Mouse (Mus musculus) olfactory bulb, adult 2 months (tissue): ENCODE measurements around the gene Klk11. TPM values are rescaled to one million over a fixed set of nuclear protein-coding genes. Genes with fewer than 3 reads are reported as not detected.

Experiments used
- H3K27ac ChIP-seq: fragments of 200-500 bp; 2 replicates; pipeline ENCODE4 v1.5.1; 2012; ENCODE audit warnings: low read depth, low read length; ENCODE audit not compliant: insufficient read depth
- H3K4me1 ChIP-seq: fragments of 200-500 bp; 2 replicates; pipeline ENCODE4 v1.6.1; 2012; ENCODE audit warnings: low read length; ENCODE audit not compliant: control insufficient read depth, insufficient read depth
- H3K4me3 ChIP-seq: fragments of 200-500 bp; 2 replicates; pipeline ENCODE4 v1.5.1; 2012; ENCODE audit warnings: mild to moderate bottlenecking, low read depth, low read length, moderate library complexity; ENCODE audit not compliant: insufficient read depth
- CTCF ChIP-seq: fragments of 200-500 bp; IDR thresholded peaks from 2 replicates; pipeline ENCODE4 v1.5.1; 2012; ENCODE audit warnings: low read depth, mild to moderate bottlenecking, low read length, moderate library complexity; ENCODE audit not compliant: insufficient read depth
- POLR2A ChIP-seq: fragments of 200-500 bp; IDR thresholded peaks from 2 replicates; pipeline ENCODE4 v1.6.1; 2012; ENCODE audit warnings: mild to moderate bottlenecking, low read depth, low read length, moderate library complexity; ENCODE audit not compliant: insufficient read depth
- WGBS: fragments of 180-500 bp; shearing (Covaris S2); methylation state at CpG from one replicate; pipeline ENCODE4 v1.1.7; 2018; 5-methylcytosine and 5-hydroxymethylcytosine counted together
- polyA plus RNA-seq: library from polyadenylated mRNA; stranded (reverse); fragments of >200 nt; gene quantifications from 2 replicates; pipeline ENCODE4 v1.2.4, GENCODE M21; 2012; ENCODE audit warnings: low replicate concordance; ENCODE audit not compliant: missing spikeins, insufficient read depth, insufficient read length

Klk11 gene
- polyA plus RNA-seq, 1 experiment = not detected

GRCm38 (mm10) chr7:43785286-43785685 is 10.9 kb downstream of the Klk11 start:
- WGBS = 91% methylated on average over 1 of the region's 1 CpGs

GRCm38 (mm10) chr7:43788096-43788495 is 13.7 kb downstream of the Klk11 start:
- no peak overlapping the region for H3K27ac ChIP-seq
- no peak overlapping the region for H3K4me3 ChIP-seq
- no peak for TF ChIP-seq CTCF
- TF ChIP-seq POLR2A = no peak
- WGBS = 63% methylated on average over 3 of the region's 3 CpGs
- H3K4me1 ChIP-seq = no peaks in the 10 kb centered on the region; the same call in 1 of the 2 replicates

More at GRCm38 (mm10) chr7:43785286-43785685, 10.9 kb downstream of the Klk11 start:
- H3K4me1 ChIP-seq = peaks cover 11% of the 10 kb centered on the region
- TF ChIP-seq POLR2A = no peak
- TF ChIP-seq CTCF = no peak
- no peak overlapping the region for H3K4me3 ChIP-seq
- H3K27ac ChIP-seq = no peak overlapping the region

- WGBS = 77% methylated on average over 2 of the region's 2 CpGs
- no peaks in the 10 kb centered on the region; the same call in 1 of the 2 replicates for H3K4me1 ChIP-seq
Observed at GRCm38 (mm10) chr7:43789295-43789694, 14.9 kb downstream of the Klk11 start.

GRCm38 (mm10) chr7:43791591-43791990 is 17.2 kb downstream of the Klk11 start, which contains the start of gene Klk9:
Gene Klk9, plus strand, starts transcription at chr7:43791891.
- H3K4me1 ChIP-seq = peaks cover 2% of the 10 kb centered on the region
- TF ChIP-seq POLR2A (no peak), CTCF (no peak)
- H3K4me3 ChIP-seq = no peak within 1 kb of the TSS
- WGBS = 82% methylated on average over 7 of the region's 7 CpGs
- H3K27ac ChIP-seq = no peak within 1 kb of the TSS

More at GRCm38 (mm10) chr7:43789295-43789694, 14.9 kb downstream of the Klk11 start:
- Histone ChIP-seq H3K4me3 (no peak overlapping the region), H3K27ac (no peak overlapping the region)
- no peak for TF ChIP-seq POLR2A
- TF ChIP-seq CTCF = no peak

- TF ChIP-seq POLR2A = no peak
- TF ChIP-seq CTCF = no peak
- WGBS = 3% methylated on average over 8 of the region's 8 CpGs
- Histone ChIP-seq H3K27ac (no peak overlapping the region), H3K4me1 (peaks cover 17% of the 10 kb centered on the region), H3K4me3 (peak overlapping the region; percentile 58; the same call in 1 of the 2 replicates)
Observed at GRCm38 (mm10) chr7:43796355-43796754, 22.0 kb downstream of the Klk11 start.

GRCm38 (mm10) chr7:43797333-43797769 is 22.9 kb downstream of the Klk11 start, which contains the start of gene Klk8:
Gene Klk8, plus strand, starts transcription at chr7:43797577.
- WGBS = under 1% methylated on average over 28 of the region's 28 CpGs
- Histone ChIP-seq H3K4me1 (peaks cover 17% of the 10 kb centered on the region), H3K4me3 (peak within 1 kb of the TSS; percentile 58), H3K27ac (no peak within 1 kb of the TSS)
- TF ChIP-seq POLR2A (no peak), CTCF (no peak)

GRCm38 (mm10) chr7:43797844-43798462 is 23.5 kb downstream of the Klk11 start:
- 34% methylated on average over 13 of the region's 13 CpGs for WGBS
- H3K4me3 ChIP-seq = peak overlapping the region; percentile 58; the same call in 1 of the 2 replicates
- peaks cover 17% of the 10 kb centered on the region for H3K4me1 ChIP-seq
- TF ChIP-seq POLR2A = no peak
- TF ChIP-seq CTCF = no peak
- no peak overlapping the region for H3K27ac ChIP-seq

GRCm38 (mm10) chr7:43799876-43800275 is 25.5 kb downstream of the Klk11 start:
- H3K4me1 ChIP-seq = peaks cover 17% of the 10 kb centered on the region

GRCm38 (mm10) chr7:43810994-43811393 is 36.6 kb downstream of the Klk11 start, which contains the start of gene Klk7:
Gene Klk7, plus strand, starts transcription at chr7:43811294.
- Histone ChIP-seq H3K4me1 (no peaks in the 10 kb centered on the region), H3K4me3 (no peak within 1 kb of the TSS), H3K27ac (no peak within 1 kb of the TSS)
- 41% methylated on average over 5 of the region's 5 CpGs for WGBS
- no peak for TF ChIP-seq CTCF
- TF ChIP-seq POLR2A = no peak

More at GRCm38 (mm10) chr7:43799876-43800275, 25.5 kb downstream of the Klk11 start:
- 70% methylated on average over 7 of the region's 7 CpGs for WGBS
- TF ChIP-seq POLR2A = no peak
- TF ChIP-seq CTCF = no peak
- Histone ChIP-seq H3K4me3 (no peak overlapping the region), H3K27ac (no peak overlapping the region)

GRCm38 (mm10) chr7:43815211-43815610 is 40.8 kb downstream of the Klk11 start:
- Histone ChIP-seq H3K27ac (no peak overlapping the region), H3K4me3 (no peak overlapping the region), H3K4me1 (no peaks in the 10 kb centered on the region)
- TF ChIP-seq POLR2A = no peak
- TF ChIP-seq CTCF = no peak
- WGBS = 91% methylated on average over 7 of the region's 7 CpGs
